Mouse (Mus musculus): ENCODE results near the gene Lrrc28. TPM values are rescaled to one million over a fixed set of nuclear protein-coding genes. Genes with fewer than 3 reads are reported as not detected.

Lrrc28 gene
- 11.7 and 14.2 TPM in 2 replicates for polyA plus RNA-seq (2012; rRNA removed)

DNA sequence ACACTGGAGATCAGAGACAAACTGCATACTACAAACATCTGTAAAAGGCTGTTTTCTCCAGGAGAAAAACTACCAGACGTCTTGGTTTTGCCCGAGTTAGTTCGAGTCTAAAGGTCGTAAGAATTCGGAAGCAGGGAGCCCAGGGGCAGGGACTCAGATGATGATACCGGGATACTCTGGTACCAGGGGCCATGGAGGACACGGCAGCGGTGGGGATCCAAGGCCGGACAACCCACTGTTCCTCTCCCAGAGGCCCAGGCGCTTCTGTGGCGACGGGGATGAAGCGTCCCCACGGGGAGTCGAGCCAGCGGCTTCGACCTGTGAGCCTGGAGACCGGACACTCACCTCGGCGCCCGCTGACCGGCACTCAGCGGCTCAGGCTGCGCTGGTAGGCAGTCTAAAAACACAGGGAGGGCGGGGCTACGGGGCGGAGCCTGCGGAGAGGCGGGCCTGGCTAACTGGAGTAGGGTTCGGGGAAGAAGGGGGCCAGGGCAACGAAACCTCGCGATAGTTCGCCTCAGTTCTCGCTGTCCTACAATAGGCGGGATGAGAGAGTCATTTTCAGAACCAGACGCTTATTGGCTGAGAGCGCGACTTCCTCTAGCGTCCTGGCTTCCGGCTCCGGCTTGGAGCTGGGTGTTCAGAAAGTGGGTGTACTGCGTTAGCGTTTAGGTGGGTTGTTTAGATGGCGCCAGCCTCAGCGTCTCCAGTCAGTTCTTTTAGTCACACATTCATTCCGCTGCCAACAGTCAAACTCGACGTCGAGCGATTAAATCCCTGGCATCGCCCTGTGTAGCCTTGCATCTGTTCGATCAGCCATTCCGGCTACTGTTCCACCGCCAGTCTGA, at the start of gene Lrrc28:
Gene Lrrc28, minus strand, starts transcription at position 436 of the 848 bp plus-strand sequence.

DNA sequence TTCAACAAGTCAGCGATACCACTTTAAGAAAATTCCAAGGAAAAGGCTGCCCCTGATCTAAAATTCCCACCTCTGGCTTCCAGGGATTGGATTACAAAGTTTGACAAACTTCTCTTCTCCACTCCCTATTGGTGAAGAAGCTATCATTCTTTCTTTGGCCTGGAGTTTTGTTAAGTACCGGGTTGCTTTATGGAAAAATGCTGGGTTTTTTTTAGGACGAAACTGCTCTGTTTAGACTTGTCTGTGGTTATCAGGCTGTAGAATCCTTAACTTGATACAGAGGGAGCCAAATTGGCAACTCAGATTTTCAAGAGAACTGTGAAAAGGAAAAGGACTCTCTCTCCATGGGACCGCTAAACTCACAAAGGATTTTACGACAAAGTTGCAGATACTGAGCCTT, 2.2 kb upstream of the Lrrc28 start, which contains the start of gene Ttc23:
Gene Ttc23, plus strand, starts transcription at position 134 of the 400 bp plus-strand sequence.

Other genes with a start within 250 kb of the Lrrc28 start
- 3.0 and 3.1 TPM in 2 replicates for gene Ttc23, start 2.1 kb upstream of the Lrrc28 start, polyA plus RNA-seq (2012; rRNA removed)
- gene Synm, start 114.5 kb upstream of the Lrrc28 start, polyA plus RNA-seq (2012; rRNA removed) = 38.7 and 39.8 TPM in 2 replicates

Measured in colon, adult 2 months (tissue).